Mouse (Mus musculus) stomach, postnatal 0 days (tissue): ENCODE data around the gene Adk.

Experiments
- CTCF ChIP-seq: IDR thresholded peaks from 2 replicates; pipeline ENCODE4 v1.5.1; 2016; ENCODE audit warnings: antibody characterized with exemption, low read depth, mild to moderate bottlenecking, moderate library complexity
- EP300 ChIP-seq: optimal IDR thresholded peaks from 2 replicates; pipeline ENCODE3; 2016; ENCODE audit warnings: antibody characterized with exemption

GRCm38 (mm10) chr14:21177781-21178180 lies 125.4 kb downstream of the Adk start:
- TF ChIP-seq EP300 (no peak), CTCF (no peak)
